Mouse (Mus musculus): ENCODE measurements around the gene Junb.
A peak's percentile ranks its signal among the peaks of the same experiment; 100 is the strongest.

Junb gene

GRCm38 (mm10) chr8:84978248-84978940 lies at the start of gene Junb:
Gene Junb (minus strand): TSS chr8:84978718.
- peak; percentile 91 to 97 for DNase-seq (ENCODE audit: low spot score in 2 of 2)

- DNase-seq (ENCODE audit: low spot score in 2 of 2) = no peak
These were observed 49.4 kb upstream of the Junb start for GRCm38 (mm10) chr8:85027922-85028321.

DNA sequence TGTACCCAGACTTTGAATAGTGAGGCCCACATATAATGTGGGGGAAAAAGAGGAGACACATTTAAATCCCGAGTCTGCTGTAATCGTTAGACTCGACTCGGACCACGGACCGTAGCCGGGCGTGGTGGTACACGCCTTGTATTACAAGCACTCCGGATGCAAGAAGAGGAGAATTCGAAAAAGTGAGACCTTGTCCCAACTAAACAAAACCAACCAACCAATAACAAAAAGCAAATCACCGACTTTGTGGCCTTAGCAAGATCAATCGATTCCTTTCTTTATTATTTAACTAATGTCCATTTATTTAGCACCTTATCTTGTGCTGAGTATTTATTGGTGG lies 49.0 kb upstream of the Junb start:
- DNase-seq (ENCODE audit: low spot score in 2 of 2) = no peak

- peak; percentile 84 to 96 for DNase-seq (ENCODE audit: low spot score in 2 of 2)
These were observed 48.4 kb upstream of the Junb start, which contains the start of gene Trir for GRCm38 (mm10) chr8:85026670-85027515. Gene Trir (plus strand): TSS chr8:85026823.

DNA sequence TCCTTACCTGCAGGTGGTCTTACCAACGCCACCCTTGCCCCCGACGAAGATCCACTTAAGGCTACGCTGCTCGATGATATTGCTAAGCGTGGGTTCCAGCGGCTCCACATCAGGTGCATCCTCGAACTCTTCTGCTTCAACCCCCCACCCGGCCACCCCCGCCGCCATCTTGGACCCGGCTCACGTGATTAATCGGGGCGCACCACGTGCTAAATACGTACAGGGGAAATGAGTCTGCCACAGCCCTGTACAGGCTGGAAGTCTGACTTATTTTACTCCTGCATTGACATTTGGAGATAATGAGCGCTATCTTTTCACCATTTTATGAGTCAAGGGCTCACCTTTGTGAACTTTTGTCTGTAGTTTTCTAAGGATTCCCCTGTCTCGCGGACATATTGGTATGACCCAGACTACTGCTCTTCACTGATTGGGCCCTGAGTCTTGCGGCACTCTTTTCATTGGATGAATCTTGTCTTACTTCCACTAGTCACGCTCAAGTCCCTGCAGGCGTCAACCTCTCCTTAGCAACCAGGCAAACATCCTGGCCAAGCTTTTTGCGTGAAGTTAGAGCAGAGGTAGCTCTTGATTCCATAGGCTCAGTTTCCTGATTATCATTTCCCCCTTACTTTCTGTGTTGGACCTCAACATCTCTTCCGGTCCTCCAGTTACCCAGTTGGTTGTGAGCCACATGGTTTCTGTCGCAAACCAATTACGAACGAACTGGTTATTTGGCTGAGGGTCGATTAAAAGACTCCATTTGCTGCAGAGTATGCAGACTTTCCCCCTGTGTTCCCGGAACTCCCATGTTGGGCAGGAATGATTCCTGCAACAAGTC lies 46.8 kb upstream of the Junb start, which contains the start of gene Asna1:
TSS of gene Asna1 (minus strand) at position 184 of the 835 bp plus-strand sequence.
- DNase-seq (ENCODE audit: low spot score in 2 of 2) = peak; percentile 85 to 87

- no peak for DNase-seq (ENCODE audit: low spot score in 2 of 2)
These were observed 45.3 kb upstream of the Junb start for GRCm38 (mm10) chr8:85023846-85024245.

DNA sequence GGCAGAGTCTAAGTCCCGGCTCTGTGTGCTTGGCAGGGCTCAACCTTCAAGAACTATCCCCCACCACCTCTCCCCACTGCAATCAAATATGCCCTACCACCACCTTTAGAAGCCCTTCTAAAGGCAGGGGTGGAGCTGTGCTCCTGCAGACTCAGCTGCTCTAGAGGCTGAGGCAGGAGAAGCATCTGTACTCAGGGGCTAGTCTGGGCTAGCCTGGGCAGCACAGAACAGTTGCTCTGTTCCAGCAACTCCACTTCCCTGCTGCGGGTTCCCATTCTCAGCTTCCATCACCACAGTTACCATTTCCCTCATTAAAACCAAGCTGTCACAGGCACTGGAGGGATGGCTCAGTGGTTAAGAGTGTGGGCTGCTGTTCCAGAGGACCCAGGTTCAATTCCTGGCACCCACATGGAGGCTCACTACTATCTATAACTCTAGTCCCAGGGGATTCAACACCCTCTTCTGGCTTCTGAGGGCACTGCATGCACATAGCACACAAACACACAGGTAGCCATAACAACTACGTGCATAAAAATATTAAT lies 43.1 kb upstream of the Junb start:
- no peak for DNase-seq (ENCODE audit: low spot score in 2 of 2)

DNA sequence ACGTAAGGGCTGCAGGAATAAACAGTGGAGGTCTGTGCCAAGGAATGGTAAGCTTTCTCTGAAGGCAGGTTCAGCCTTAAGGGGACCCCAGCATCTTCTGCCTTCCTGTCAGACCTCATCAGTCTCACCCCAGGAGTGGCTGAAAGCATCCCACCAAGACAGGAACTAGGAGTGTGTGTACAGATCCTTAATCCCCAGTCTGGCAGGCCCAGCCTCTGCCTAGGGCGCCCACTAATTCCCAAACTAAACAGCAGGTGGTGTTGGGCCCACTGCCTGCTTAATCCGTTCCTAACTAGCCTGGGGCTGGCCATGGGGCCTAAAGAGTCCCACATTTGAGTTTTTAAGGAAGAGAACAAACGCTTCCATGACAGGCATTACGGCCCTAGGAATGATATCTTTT lies 38.7 kb upstream of the Junb start:
- no peak for DNase-seq (ENCODE audit: low spot score in 2 of 2)

DNA sequence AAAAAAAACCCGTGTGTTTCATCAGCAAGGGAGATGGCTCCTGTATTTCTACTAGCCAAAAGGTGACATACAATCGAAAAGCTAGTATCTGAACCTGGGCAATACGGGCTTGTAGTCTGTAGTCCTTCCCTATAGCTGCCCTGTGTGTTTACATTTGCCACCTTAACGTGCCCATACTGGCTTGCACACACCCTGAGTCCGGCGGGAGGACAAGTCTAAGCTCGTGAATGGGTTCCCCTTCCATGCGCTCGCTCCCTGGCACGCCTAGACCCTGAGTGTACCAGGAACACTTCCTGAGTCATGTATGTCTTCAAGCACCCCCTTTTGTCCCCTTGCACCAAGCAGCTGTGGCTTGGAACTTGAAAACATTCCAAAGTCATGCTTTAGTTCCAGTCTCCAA lies 38.2 kb upstream of the Junb start:
- no peak for DNase-seq (ENCODE audit: low spot score in 2 of 2)

GRCm38 (mm10) chr8:85014431-85014830 lies 35.9 kb upstream of the Junb start, which contains the start of gene Best2:
Gene Best2 (minus strand): TSS chr8:85014531.
- no peak for DNase-seq (ENCODE audit: low spot score in 2 of 2)

GRCm38 (mm10) chr8:85013230-85013840 lies 34.8 kb upstream of the Junb start:
- DNase-seq (ENCODE audit: low spot score in 2 of 2) = peak in 1 of 2 experiments; percentile 85

DNA sequence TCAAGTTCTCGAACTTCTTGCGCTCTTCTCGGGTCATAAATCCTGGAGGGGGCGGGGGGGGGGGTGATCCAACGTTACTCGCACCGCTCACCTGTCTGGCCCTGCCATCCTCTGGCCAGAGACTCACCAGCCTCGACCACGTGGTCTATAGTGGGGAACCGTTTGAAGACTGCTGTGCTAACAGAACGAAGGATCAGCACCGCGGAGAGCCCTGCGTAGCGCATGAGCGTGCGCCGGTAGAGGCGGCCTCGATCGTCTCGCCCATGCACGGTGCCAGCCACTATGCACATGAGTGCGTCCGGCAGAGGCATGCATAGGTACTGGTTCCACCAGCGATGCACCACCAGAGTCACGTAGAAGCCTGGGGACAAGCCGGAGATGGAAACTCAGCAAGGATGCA lies 32.7 kb upstream of the Junb start:
- no peak for DNase-seq (ENCODE audit: low spot score in 2 of 2)

GRCm38 (mm10) chr8:85007686-85008085 lies 29.2 kb upstream of the Junb start:
- no peak for DNase-seq (ENCODE audit: low spot score in 2 of 2)

GRCm38 (mm10) chr8:84997649-84998295 lies 19.3 kb upstream of the Junb start:
- peak in 1 of 2 experiments; percentile 95 for DNase-seq (ENCODE audit: low spot score in 2 of 2)

DNA sequence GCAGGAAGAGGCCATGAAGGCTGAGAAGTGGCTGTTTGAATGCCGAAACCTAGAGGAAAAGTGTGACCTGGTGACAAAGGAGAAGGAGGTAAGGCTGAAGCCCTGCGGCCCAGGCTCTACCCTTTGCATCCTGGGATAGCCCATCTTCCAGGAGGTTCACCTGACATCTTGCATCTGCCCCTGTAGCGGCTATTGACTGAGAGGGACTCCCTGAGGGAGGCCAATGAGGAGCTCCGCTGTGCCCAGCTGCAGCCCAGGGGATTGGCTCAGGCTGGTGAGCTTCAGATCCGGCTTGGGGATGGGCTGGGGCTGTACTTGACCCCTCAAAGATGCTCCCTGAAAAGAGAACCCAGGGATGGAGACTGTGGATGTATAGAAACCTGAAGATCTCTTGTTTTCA lies 18.5 kb upstream of the Junb start:
- no peak for DNase-seq (ENCODE audit: low spot score in 2 of 2)

- no peak for DNase-seq (ENCODE audit: low spot score in 2 of 2)
These were observed 17.2 kb upstream of the Junb start for GRCm38 (mm10) chr8:84995680-84996079.

GRCm38 (mm10) chr8:84994375-84994774 lies 15.9 kb upstream of the Junb start:
- DNase-seq (ENCODE audit: low spot score in 2 of 2) = no peak

DNA sequence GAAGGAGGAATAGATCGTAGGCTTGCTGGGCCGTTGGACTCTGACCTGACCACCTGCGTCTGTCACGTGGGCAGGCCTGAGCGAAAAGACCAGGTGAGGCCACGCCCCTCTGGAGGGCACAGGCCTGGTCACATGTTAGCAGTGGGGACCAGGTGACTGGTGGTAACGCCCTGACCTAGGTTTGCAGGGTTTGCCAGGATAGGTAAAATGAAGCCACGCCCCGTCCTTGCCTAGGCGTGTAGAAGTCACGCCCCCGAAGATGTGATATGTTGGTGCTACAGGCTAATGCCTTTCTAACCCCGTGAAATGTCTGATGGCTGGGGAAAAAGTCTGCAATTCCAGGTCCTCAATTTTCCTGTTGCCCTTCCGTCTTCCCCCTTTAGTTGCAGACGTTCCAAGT lies 12.3 kb upstream of the Junb start:
- DNase-seq (ENCODE audit: low spot score in 2 of 2) = peak in 1 of 2 experiments; percentile 48

DNA sequence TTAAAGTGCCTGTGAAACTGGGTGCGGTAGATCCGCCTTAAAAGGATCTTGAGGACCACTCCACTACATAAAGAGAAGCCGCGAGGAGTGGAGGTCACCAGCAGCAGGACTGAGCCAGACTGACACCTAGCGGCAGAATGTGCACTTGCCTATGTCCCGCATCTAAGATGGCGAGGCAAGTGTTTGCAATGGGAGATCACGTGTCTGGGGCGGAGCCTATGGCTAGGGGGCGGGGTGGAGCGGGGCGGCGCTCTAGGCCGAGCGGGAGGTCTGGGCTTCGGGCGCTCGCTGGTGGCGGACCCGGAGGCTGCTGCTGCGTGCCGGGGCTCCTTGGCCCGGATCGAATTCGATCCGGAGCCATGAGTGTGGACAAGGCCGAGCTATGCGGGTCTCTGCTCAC lies 11.8 kb upstream of the Junb start, which contains the start of gene Hook2:
TSS of gene Hook2 (plus strand) at position 255 of the 400 bp plus-strand sequence.
- DNase-seq (ENCODE audit: low spot score in 2 of 2) = peak; percentile 93 to 98

- DNase-seq (ENCODE audit: low spot score in 2 of 2) = peak in 1 of 2 experiments; percentile 93
These were observed 11.3 kb upstream of the Junb start for GRCm38 (mm10) chr8:84989810-84990209.

DNA sequence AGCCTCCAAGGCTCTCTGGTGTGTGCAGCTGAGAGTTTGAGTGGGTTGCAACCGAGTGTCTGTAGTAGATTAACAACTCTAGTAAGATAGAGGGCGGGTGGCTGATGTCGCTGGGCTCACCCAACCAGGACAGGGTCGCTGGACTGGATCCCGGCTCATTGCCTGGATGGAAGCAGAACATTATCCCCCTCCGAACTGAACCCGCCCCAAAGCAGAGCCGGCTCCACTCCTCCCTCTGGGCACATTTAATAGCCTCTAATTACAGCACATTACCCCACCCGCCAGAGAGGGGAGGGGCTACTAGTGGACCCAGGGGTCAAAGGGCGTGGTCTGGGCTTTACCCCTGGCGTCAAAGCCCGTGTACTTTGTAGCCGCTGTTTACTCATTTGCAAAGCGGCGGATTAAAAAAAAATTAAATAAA lies 10.8 kb upstream of the Junb start:
- DNase-seq (ENCODE audit: low spot score in 2 of 2) = no peak

Data from left cerebral cortex, adult 9 months (tissue).